Mouse (Mus musculus) lung, postnatal 25 days (tissue): Measurements from ENCODE around the gene Ang.

Experiments used
- DNase-seq: peaks from one replicate; pipeline ENCODE4 v3.0.0; 2022; ENCODE audit warnings: low spot score

The Ang gene

GRCm38 (mm10) chr14:51088970-51089673 lies 1.8 kb upstream of the Ang start:
- peak; percentile 98 for DNase-seq

GRCm38 (mm10) chr14:51089674-51090076 lies 1.3 kb upstream of the Ang start:
- no peak for DNase-seq

DNA sequence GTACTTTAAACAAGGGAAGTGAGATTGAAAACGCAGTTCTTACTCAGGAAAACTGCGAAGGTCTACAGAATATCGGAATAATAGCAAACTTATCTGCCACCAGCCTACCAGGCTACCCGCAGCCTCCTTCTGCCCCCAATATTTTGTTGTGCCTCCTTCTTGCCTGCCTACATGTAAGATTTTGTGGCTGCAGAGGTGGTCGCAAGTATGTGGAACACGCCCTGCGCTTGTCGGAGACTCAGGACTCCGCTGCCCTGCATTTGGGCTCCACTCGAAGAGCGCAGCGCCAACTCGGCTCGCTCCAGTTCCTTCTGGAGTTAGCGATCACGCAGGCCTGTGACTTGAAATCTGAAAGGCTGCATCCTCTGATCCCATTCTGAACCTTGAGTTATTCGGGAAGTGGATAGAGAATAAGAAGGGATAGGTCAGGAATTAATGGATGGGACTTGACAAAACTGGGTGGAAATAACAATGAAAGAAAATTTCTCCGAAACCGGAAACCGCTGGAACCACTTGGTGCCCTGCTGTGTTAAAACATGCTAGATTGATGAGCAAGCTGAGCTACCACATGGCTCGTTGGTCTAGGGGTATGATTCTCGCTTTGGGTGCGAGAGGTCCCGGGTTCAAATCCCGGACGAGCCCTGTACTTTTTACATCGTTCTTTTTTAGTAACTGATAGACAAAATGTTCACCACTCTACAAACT lies 721 bp upstream of the Ang start:
- DNase-seq: peak; percentile 86

- DNase-seq: no peak
Observed at GRCm38 (mm10) chr14:51092073-51092620, 1.2 kb downstream of the Ang start.

DNA sequence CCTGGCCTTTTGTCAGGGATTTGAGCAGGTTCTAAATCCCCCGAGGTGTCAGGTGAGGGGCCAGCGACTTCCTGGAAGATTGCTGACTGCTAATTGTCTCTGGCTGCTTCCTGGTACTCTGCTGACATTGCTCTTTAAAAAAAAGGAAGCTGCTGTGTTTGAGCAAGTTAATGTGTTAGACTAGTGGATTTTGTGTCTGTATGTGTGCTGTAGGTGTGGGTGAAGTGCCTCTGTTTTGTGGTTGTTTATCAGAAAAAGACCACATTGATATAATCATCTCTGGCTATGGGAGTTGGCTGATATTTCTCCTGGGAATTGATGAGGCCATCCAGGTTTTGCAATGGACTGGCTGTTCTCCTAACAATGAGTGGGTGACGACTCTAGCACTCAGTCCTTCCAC lies 2.5 kb downstream of the Ang start:
- DNase-seq: no peak

GRCm38 (mm10) chr14:51094096-51094875 lies 3.3 kb downstream of the Ang start:
- DNase-seq: no peak

- DNase-seq: no peak
Observed at GRCm38 (mm10) chr14:51094921-51095320, 4.0 kb downstream of the Ang start.

GRCm38 (mm10) chr14:51095736-51096524 lies 5.0 kb downstream of the Ang start:
- DNase-seq: peak; percentile 74

- DNase-seq: peak; percentile 86
Observed at GRCm38 (mm10) chr14:51098300-51098699, 7.3 kb downstream of the Ang start.

DNA sequence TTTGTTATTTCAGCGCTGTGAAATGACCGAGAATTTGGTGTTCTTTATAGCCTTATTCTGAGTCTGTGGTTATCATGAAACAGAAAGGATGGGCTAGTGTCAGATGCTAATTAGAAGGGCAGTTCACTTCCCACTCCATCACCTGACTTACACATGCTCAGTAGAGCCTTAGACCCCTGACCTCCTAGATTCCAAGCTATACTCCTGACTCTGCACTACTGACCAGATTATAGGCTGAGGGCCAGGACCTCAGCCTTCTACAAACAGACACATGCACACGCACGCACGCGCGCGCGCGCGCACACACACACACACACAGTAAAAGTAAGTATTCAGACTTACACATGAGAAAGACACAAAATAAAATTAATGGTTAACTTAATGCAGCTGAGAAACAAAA lies 8.0 kb downstream of the Ang start:
- no peak for DNase-seq

DNA sequence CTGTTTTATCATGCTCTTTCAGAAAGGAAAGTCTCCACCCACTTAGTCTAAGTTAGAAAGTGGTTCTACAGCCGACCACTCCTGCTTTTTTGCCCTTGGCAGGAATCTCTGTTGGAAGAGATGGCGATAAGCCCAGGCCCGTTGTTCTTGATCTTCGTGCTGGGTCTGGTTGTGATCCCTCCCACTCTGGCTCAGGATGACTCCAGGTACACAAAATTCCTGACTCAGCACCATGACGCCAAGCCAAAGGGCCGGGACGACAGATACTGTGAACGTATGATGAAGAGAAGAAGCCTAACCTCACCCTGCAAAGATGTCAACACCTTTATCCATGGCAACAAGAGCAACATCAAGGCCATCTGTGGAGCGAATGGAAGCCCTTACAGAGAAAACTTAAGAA lies 10.3 kb downstream of the Ang start:
- no peak for DNase-seq

DNA sequence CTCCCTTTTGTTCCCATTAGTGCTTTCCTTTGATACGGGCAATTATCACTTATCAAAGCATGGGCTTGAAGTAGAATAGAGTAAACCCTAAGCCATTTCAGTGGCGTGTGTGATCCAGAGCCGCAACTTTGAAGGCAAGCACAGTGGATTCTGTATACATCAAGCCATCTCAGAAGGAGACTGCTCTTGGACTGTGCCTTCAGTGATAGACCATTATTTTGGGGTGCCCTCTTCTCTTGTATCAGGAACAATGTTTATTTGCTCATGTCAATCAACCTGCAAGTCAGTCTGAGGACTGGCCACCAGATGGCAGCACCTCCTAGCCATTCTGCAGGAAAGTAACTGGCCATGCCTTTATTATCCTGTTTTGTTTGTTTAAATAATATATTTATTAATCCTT lies 12.3 kb downstream of the Ang start:
- DNase-seq: peak; percentile 59

DNA sequence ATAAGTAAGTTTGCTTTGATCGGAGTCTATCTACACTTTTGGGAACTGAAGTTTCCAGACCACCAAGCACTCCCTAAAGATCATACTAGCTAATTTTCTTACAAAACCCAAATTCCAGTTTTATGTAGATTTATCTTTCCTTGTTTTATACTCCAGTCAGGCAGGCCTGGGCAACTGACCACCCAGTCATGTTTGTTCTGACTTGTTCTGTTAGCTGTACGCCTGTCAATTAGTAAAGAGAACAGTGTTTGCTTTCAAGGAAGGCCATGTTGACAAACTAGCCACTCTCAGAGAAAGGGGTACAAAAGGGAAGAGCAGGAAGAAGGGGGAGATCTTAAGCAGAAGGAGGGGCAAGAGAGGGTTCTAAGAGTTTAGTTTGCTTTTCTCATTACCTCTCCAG lies 13.4 kb downstream of the Ang start:
- DNase-seq: no peak

DNA sequence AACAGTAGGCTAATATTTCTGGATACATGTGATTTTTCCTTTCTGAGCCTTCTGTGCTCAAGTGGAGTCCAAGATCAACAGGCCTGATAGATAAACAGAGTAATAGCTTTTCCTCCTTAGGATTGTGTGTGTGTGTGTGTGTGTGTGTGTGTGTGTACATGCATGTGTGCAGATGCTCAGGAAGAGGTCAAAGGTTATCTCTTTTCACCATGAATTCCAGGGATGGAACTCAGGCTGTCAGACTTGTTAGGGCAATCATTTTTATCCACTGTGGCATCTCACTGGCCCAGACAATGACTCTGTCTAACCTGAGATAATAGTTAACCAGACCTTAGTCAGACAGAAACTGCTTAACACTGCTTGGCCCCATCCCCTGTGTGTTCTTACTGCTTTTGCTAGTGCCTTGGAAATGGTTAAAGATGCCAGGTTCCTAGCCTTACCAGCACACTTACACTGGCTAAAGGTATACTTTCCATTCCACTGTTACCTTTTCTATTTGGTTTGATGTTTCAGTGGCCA lies 15.6 kb downstream of the Ang start:
- DNase-seq: no peak

GRCm38 (mm10) chr14:51111966-51112365 lies 21.0 kb downstream of the Ang start:
- DNase-seq: no peak

GRCm38 (mm10) chr14:51113476-51113875 lies 22.5 kb downstream of the Ang start:
- DNase-seq: no peak

DNA sequence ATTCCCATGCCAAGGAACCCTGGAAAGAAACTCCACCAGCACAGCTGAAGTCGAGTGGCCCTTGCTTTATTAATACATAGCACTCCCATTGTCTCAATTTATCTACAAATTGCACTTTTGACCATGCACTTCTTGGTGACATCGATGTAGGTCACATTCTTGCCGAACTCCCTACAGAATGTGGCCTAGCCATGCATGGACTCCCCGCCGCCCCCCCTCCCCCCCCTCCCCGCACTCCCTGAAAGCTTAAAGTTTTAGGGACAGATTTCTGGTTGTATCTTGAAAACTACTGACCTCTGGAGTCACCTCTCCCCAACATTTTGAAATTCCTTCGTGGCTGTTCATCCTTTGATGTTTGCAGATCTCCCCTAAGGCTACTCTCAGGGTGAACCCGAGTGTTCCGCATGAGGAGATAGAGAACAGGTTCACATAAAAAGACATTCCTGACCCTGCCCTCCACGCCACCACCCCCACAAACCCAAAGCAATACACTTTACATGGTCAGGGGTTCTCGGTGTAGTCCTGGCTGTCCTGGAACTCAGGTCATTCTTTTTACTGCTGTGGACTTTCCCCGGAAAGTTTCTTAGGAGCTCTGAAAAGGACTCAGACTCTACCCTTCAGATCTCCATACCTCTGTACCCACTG lies 23.1 kb downstream of the Ang start, which contains the start of gene Eddm3b:
Eddm3b (plus strand) TSS at position 511 of the 645 bp plus-strand sequence.
- no peak for DNase-seq

- DNase-seq: no peak
Observed at GRCm38 (mm10) chr14:51125684-51126083, 34.7 kb downstream of the Ang start.

DNA sequence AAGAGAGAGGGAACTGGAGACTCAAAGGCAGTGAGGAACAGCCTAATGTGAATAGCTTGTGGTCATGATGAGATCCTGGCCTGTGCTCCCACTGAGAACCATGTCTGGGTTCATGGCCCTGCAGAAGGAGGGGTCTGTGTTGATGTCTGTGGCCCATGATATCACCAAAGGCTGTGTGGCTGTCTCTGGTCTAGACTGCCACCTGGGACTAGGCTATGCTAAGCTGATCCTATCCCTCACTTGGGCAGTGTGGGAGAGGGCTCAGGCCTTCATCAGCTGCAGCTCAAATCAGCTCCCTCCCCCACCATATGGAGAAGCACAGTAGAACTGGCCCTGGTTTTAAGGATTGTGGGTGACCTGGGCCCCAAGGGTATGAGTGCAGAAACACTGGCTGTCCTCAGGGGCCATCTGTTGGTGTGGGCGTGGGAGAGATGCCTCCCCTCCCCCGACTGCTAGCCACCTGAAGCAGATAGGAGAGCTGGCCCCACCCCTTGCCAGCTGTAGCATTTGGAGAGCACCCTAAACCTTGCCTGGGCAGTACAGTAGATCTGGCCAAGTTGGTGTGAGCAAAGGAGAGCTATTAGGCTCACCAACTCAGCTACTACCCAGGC lies 36.8 kb downstream of the Ang start:
- DNase-seq: no peak

DNA sequence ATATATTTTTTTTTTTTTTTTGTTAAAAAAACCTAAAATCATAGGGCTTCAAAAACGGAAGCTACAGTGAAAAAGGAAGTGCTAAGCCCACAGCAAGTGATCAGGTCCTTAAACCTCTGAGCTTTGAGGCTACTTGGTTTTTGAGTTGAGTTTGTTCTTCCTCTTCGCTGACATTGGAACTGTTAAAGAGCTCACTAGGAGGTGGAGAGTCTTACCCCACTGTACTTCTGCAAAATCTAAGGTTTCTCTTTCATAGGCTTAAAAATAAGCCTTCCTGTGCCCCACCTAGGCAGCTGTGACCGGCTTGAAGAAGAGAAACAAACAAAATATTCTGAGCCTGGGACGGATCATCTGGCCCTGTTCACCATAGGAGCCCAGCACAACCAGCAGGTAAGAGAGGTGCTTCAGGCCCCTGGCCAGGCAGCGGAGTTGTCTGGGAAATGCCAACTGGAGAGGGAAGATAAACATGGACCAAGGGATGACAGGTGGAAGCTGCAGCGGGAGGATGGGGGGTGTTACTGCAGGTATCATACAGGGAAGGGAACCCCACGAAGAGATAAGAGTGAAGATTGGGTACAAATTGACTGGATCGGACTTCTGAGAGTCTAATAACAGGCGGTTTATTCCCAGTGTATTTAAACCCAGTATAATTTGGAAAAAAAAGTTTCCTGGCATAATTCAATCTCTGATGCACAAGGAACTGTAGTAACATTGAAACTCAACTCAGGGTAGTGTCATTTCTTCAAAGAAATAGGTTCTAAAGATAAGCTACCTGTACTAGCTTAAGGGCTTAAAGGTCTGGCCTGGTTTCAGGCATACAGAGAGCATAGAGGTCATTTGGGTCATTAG lies 38.0 kb downstream of the Ang start:
- DNase-seq: peak; percentile 49
